Mouse (Mus musculus) lung, postnatal 0 days (tissue): ENCODE data around the gene Btrc.

Experiments
- CTCF ChIP-seq: IDR thresholded peaks from 2 replicates; pipeline ENCODE4 v1.5.1; 2016; ENCODE audit warnings: antibody characterized with exemption, mild to moderate bottlenecking
- EP300 ChIP-seq: IDR thresholded peaks from 2 replicates; pipeline ENCODE4 v1.6.1; 2016; ENCODE audit warnings: antibody characterized with exemption, mild to moderate bottlenecking, control low read depth

DNA sequence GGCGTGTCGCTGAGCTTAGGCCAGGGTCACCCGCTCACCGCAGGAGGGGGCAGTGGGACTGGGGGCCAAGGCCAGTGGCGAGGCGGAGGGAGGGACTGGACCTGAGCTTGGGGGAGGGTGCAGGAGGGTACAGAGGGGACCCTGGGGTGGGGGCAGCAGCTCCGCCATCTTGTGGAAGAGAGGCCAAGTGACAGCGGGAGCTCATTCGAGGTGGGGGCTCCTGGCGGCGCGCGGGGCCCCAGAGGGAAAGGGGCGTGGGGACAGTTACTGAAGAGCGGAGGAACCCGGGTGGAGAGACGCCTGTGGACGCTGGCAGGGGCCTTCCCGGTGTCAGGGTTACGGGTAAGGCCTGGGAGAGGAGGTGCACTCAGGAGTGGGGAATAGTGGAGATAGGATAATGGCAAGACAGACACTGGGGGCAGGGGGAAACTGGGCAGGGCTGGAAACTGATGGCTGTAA, 428 bp downstream of the Btrc start:
- peak; percentile 47; the same call in 1 of the 2 replicates for TF ChIP-seq CTCF
- no peak for TF ChIP-seq EP300
